Mouse (Mus musculus): ENCODE measurements around the gene Zdhhc17.

Zdhhc17 gene

GRCm38 (mm10) chr10:110958879-110959278, 51.1 kb downstream of the Zdhhc17 start:
- no peak for DNase-seq (ENCODE audit: low read depth, low spot score)

DNA sequence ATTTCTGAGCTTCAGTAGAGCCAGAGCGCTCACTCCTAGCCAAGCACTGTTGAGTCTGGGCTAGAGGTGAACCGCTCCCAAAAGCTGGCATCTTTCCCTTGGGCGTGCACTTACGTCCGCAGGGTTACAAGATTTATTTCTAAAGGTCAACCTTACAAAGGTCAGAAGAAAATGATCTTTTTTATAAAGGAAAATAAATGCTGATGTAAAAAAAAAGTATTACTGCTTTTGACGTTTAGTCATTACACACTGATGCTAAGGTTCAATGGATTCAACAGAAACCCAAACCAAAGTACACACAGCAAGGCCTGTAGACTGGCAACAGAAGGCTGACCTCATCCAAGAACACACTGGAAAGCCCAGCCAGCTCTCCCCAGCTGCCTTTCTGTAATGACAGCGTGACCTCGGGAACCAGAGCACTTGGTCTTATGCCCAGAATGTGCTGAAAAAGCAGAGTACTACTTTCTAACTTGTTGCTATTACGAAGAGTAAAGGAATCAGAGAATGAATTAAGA, 56.9 kb downstream of the Zdhhc17 start:
- DNase-seq (ENCODE audit: low read depth, low spot score), result no peak

- no peak for DNase-seq (ENCODE audit: low read depth, low spot score)
Observed at GRCm38 (mm10) chr10:110952271-110952670, 57.7 kb downstream of the Zdhhc17 start.

DNA sequence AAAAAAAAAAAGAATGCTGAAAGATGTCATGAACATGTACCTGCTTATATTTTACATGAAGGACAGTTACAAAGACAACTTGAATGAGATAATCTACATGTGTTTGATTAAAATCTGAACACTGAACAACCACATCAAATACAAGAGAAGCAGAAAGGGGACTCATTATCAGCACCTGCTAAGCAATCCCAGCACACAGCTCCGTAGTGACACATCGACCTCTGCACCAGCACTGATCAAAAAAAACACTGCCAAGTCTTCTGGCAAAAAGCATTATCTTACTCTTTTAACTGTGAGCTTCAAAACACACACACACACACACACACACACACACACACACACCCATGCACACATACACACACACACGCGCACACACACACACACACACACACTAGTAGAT, 58.2 kb downstream of the Zdhhc17 start:
- DNase-seq (ENCODE audit: low read depth, low spot score), result no peak

GRCm38 (mm10) chr10:110951112-110951511, 58.8 kb downstream of the Zdhhc17 start:
- peak; percentile 48 for DNase-seq (ENCODE audit: low read depth, low spot score)

DNA sequence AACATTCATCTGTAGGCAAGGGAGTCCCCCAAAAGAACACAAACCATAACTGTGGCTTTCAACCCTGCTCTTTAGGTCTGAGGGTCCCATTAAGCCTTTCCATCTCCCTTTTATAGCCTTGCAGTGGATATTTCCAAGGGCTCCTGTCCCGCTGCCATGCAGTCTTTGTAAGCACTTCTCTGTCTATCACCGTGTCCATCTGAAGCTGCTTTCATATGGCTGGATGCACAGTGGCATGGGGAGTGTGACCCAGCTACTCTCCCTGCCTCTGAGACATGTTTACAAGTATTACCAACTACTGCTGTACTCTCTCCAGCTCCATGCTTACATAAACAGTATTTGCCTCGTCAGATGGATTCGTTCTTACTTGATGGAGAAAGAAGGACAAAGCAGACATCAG, 62.4 kb downstream of the Zdhhc17 start:
- no peak for DNase-seq (ENCODE audit: low read depth, low spot score)

- DNase-seq (ENCODE audit: low read depth, low spot score), result no peak
Observed at GRCm38 (mm10) chr10:110945966-110946365, 64.0 kb downstream of the Zdhhc17 start.

DNA sequence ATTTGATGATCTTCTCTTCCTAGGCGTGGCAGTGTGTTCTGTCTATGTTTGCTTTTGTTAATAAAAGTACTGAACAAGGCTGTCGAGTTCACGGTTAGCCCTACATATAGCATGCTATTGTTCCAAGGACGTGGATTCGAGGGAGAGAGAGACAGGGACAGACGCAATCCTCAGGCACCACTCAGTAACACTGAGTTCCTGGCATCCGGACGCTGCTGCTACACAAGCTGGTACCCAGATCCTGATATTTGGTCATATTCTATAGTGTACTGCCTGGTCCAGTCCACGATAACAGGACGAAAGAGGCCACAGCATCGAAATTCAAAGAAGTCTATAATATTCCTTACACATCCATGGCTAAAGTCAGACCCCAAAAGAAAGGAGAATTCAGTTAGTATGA, 65.8 kb downstream of the Zdhhc17 start:
- DNase-seq (ENCODE audit: low read depth, low spot score), result no peak

DNA sequence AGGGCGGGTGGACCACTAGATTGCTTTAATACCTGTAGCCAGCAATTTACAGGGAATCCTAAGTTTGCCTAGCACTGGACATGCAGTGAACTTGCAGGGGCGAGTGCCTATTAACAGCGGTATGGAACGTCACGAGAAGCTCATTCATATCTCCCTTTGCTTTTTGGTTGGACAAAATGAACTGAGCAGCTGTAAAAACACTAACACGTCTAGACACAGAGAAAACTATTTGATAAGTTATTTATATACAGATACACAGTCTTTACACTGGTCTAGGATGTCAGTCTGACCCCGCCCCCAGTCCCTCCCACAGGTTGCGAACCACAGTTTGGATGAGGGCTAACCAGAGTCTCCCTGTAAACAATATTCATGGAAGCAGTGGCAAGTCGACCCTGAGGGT, 67.1 kb downstream of the Zdhhc17 start:
- no peak for DNase-seq (ENCODE audit: low read depth, low spot score)

GRCm38 (mm10) chr10:110941968-110942367, 68.0 kb downstream of the Zdhhc17 start:
- DNase-seq (ENCODE audit: low read depth, low spot score), result peak; percentile 43

- peak; percentile 47 for DNase-seq (ENCODE audit: low read depth, low spot score)
Observed at GRCm38 (mm10) chr10:110940740-110941398, 69.1 kb downstream of the Zdhhc17 start.

- DNase-seq (ENCODE audit: low read depth, low spot score), result no peak
Observed at GRCm38 (mm10) chr10:110939717-110940116, 70.2 kb downstream of the Zdhhc17 start.

GRCm38 (mm10) chr10:110938841-110939549, 70.9 kb downstream of the Zdhhc17 start:
- no peak for DNase-seq (ENCODE audit: low read depth, low spot score)

DNA sequence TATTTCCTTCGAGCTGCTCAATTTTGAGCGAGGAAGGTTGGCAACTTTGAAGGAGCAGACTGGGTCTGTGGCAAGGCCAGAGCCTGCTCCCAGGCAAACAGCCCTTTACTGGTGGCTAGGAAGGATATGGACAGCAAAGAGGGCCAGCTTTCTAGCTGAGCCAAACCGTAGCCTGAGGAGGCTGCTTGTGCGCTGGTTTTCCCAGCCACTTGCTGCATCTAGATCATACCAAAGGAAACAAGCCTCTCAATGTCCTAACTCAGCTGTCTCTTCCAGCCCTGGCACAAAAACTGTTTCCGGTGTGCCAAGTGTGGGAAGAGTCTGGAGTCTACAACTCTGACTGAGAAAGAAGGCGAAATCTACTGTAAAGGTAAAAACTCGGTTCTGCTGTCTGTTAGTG, 71.6 kb downstream of the Zdhhc17 start:
- DNase-seq (ENCODE audit: low read depth, low spot score), result no peak

DNA sequence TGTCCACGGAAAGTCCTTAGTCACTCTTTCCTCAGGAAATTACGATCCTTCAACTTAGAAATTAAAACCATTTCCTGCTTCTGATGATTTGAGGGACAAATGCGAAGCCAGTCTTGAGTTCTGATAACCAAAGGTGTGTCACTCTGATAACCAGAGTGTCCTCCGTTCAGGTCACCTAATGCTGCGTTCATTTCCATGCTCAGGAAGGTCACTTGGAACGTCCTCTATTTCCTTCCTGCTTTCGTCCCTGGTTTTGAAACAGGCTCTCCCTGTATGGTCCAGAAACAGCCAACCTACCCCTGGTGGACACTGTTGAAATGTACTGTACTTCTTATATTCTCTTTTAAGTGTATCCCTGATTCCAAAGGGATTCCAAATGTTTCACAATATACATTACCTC, 74.3 kb downstream of the Zdhhc17 start:
- no peak for DNase-seq (ENCODE audit: low read depth, low spot score)

DNA sequence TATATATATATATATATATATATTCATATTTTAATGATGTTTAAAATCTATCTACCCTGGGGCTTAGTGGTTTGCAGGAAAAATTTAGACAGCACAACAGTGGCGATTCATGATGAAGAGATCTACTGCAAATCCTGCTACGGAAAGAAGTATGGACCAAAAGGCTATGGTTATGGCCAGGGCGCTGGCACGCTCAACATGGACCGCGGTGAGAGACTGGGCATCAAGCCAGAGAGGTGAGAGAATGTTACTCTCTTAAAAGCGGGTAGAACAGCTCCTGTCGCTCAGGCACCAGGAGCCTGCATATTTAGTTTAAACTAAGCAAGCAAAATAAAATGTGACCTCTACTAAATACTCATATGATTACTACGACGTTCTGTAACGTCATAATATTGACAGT, 74.9 kb downstream of the Zdhhc17 start:
- no peak for DNase-seq (ENCODE audit: low read depth, low spot score)

DNA sequence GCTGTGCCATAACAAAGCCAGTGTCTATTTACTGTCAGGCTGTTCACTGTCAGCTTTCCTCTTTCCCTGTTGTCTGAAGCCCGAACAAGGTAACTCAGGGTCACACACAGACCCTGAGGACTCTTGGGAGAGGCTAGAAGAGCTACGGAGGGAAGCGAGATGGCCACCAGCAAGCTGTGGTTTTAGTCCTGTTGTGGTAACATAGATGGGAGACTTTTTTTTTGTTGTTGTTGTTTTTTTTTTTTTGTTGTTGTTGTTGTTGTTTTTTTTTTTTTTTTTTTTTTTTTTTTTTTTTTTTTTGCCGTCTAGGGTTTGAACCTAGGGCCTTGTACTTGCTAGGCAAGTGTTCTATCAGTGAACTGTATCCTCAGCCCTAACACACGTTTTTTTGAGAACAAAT, 76.4 kb downstream of the Zdhhc17 start:
- no peak for DNase-seq (ENCODE audit: low read depth, low spot score)

DNA sequence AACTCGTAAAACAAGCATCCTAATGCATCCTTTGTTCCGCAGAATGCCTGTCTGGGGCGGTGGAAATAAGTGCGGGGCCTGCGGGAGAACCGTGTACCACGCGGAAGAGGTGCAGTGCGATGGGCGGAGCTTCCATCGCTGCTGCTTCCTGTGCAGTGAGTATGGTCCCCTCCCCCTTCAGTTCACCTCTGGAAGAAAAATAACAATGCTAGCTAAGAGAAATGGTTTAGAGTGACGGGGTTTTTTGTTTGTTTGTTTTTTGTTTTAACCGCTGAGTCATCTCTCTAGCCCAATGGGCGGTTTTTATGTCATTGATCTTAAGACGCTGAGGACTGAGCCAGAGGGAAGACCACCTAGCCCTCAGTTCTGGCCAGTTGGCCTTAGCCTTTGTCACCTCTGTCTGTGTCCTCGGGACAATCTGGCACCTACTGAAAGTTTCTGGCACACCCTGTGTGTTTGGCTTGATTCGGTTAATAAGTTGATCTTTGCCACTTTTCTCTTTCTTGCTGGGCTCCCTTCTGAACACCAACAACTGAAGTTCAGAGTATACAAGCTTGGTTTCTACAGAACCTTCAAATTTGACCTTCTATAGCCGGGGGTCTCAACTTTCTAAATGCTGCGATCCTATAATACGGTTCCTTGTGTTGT, 77.9 kb downstream of the Zdhhc17 start:
- DNase-seq (ENCODE audit: low read depth, low spot score), result peak; percentile 93

GRCm38 (mm10) chr10:110931161-110931912, 78.6 kb downstream of the Zdhhc17 start:
- peak; percentile 74 for DNase-seq (ENCODE audit: low read depth, low spot score)

GRCm38 (mm10) chr10:110929756-110930155, 80.2 kb downstream of the Zdhhc17 start:
- no peak for DNase-seq (ENCODE audit: low read depth, low spot score)

DNA sequence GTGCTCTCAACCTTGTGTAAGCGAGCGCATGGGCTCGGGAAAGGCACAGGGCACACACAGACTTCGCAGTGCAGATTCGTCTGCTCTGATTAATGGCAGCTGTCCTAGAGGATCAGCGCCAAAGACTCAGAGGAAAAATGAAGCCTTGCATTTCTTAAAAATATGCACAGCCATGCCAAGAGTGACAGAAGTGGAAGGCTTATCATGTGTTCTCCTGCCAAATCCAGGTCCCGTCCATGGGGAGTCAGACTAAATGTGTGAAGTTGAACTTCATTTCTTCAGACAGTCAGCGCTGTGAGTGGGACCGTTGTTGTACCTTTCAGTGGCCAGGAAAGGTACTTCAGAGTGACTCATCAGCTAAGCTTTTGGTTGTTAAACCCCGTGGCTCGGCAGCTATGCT, 82.4 kb downstream of the Zdhhc17 start:
- no peak for DNase-seq (ENCODE audit: low read depth, low spot score)

- no peak for DNase-seq (ENCODE audit: low read depth, low spot score)
Observed at GRCm38 (mm10) chr10:110922612-110923011, 87.3 kb downstream of the Zdhhc17 start.

All from ES-CJ7 (cell line).